Mouse (Mus musculus): ENCODE measurements at regions not wholly inside any gene's neighbourhood (a gene's known extent, or its start where the extent isn't known, plus 50 kb on each side); places are given as distances from the start of the nearest gene placed in this dataset.

DNA sequence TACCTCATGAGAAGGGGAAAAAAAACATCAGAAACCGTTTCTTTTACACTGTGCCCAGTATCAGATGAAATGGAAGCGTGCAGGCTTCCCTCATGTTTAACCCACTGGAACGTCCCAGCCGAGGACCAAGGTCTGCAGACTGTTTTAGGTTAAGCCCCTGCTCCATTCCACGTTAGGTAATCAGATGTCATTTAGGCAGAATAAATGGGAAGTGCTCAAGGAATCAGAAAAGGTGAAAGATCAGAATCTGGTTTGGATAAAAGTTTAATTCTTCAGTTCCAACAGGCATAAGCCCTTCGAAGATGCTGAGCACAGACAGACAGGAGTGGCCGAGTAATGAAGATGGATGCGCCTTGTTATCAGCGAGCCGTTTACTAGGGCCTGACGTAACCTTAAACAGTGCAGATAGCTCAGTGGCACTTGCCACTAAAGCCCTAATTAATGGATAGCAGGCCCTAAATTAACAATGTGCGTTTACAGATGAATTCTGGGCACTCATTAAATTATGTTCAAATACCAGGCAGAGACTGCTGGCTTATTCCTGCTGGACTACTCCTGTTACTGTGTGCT is 193.5 kb downstream of the Lmo4 start:
- no peak for DNase-seq

GRCm38 (mm10) chr3:144010558-144010957 is 194.5 kb downstream of the Lmo4 start:
- DNase-seq: no peak

- no peak for DNase-seq
These were observed 197.9 kb downstream of the Lmo4 start for GRCm38 (mm10) chr3:144007111-144007619.

DNA sequence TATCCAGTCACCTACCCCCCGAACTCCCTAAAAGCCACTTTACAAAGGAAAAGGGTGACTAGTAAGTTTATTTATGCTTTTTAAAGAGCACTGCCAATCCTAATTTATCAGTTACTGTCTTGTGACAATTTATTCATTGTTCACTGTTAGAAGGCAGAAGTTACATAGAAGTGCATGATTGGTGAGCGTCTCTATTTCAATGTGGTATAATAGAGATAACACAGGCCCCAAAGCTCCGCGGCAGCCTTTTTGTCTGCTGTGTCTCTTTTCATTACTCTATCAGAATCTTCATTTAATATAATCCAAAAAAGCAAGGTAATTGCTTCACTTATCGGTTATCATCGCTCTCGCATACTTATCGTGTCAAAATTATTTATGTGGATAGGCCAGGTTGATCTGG is 207.1 kb downstream of the Lmo4 start:
- DNase-seq: no peak

GRCm38 (mm10) chr3:143995045-143995444 is 210.0 kb downstream of the Lmo4 start:
- no peak for DNase-seq

DNA sequence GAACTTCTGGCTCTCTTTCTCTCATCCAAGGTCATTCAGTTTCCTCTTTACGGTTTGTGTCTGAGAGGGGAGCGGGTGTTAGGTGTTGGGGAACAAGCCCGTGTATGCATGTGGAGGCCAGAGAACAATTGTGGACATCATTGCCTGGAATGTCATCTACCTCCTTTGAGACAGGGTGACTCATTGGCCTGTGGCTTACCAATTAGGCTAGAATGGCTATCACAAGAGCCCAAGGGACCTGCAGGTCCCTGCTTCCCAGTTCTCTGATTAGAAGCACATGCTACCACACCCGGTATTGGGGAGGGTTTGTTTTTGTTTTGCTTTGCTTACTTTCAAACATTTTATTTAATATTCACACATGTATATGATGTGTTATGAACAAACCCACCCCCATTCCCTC is 216.0 kb downstream of the Lmo4 start:
- no peak for DNase-seq

GRCm38 (mm10) chr3:143988037-143988436 is 217.0 kb downstream of the Lmo4 start:
- no peak for DNase-seq

DNA sequence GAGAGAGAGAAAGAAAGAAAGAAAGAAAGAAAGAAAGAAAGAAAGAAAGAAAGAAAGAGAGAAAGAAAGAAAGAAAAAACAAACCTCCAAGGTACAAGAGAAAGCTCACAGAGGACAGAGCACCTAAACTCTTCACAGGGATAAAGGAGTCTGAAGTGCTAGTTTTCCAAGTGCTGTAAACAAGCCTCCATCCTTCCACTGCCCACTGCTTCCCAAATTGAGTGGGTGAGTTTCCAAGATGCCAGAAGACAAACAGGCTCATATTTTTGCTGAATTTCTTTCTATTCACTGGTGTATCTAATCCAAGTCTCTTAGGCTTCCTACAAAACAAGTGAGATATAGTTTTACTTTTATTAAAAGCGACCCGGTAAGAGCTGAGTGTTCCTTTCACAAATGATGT is 218.2 kb downstream of the Lmo4 start:
- no peak for DNase-seq

- no peak for DNase-seq
These were observed 218.9 kb downstream of the Lmo4 start for GRCm38 (mm10) chr3:143986200-143986506.

GRCm38 (mm10) chr3:143985349-143986199 is 219.4 kb downstream of the Lmo4 start:
- no peak for DNase-seq

DNA sequence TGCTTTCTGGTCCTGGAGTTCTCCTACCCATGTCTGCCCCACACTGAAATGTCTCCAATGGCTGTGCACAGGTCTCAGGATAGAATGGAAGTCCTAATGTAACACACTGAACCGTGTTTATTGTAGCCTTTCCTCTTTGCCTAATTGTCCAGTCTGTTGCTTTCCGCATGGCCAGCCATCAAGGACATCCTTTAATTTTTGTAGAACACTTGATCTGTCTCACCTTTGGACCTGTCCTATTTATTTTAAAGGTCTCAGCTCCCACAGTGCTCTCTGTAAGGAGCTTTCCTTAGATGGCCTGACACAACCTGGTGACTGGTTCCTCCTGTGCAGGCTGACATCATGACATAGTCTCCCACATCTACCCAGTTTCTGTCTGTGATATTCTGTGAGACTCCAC is 226.3 kb downstream of the Lmo4 start:
- DNase-seq: no peak

DNA sequence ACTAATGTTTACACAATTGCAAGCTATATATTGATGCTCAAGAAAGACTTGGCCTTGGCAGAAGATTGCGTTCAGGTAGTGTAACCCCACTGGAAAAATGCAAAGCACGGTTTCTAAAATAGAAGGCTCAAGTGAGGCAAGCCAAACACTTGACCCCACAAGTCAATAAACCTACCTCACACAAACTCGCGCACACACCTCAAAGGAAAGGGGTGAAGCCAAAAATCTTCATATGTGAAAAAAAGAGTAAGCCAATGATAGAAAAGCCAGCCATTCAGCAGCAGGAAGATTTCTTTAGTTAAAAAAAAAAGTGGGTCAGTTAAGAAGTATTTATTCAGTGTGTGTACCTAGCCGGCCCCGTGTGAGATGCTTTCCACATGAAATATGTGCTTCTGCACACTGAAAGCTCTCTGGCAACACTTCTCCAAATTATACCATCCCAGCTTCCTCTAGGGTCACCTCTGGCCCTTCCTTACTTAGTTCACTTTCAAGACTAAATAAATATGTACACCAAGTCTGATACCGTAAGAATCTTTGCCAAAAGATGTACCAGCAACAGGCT is 227.1 kb downstream of the Lmo4 start:
- DNase-seq: no peak

DNA sequence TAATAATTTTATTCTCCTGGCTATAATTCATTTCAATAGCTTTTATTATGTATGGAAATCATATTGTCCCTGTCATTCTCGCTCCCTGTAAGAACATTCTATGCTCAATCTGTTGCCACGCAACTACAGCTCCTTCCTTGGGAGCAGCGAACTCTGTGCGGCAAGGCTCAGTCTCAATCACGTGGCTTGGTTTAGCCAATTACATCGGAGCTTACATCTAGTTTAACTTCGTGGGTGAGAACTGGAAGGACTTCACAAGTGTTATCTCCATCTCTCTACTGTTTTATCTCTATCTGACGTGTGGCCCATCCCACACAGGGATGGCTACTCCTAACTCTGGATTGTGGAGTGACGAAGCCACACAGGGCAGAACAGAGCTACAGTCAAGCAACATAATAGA is 231.4 kb downstream of the Lmo4 start:
- DNase-seq: no peak

DNA sequence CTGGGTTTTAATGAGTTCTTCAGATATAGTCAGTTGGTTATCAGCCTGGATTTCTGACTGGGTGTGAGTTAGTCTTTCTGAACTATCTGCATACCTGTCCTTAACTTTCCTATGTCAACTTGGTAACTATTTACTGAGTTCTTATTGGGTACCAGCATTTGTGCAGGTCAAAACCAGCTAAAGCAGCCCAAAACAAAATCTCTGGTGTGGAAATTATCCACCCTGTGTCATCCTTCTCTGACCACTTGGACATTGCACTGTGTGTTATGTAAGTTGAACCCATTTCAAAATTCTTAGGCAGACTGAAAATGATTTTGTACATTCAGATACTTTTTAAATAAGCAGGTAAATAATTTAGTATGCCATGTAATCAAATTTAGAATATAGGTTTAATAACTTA is 232.7 kb downstream of the Lmo4 start:
- no peak for DNase-seq

DNA sequence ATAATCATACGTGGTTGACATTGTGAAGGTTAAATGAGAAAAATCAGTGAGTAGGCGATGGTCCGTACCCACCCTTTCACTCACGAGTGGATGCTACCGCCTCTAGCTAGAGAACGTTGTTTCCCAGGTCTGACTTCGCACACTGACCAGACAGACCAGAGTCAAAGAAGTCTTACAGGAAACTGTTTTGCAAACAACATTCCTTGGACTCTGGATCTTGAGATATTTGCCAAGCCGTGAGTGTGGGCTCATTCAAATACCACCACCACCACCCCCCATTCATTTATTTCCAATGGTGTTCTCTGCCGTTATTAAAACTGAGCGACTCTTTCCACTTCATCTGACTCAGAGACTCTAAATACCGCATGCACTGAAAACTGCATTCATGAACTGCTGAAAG is 234.2 kb downstream of the Lmo4 start:
- DNase-seq: no peak

DNA sequence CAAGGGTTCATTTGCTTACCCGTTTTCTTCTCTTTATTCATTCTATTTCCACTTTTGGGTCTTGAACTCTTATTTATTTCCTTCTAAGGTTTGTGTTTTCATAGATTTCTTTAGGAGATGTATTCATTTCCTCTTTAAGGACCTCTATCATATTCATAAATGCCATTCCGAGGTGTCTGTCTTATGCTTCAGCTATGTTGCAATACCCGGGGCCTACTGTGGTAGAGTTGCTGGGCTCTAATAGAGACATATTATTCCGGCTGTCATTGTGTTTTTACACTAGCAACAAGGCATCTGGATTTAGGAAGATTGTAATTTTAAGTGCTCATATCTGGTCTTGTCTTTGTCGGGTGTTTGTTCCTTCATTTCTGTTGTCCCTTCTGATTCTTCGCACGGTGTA is 249.5 kb downstream of the Lmo4 start:
- DNase-seq: no peak

DNA sequence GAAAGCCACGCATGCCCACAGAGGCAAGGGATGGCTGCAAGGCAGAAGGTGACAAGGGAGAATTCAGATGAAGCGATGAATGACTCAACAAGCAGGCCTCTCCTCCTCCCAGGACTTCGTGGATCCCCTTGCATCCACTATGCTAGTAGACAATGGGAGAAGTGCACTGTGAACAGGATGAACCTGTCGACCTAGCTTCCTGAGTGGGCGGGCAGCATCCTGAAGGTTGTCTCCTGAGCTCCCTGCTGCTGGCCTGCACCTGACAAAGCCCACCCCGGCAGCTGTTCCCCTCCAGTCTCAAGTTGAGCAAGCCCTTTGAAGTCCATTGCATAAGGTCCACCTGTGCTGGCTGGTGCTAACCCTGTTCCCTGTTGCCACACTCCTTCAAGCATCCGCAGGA is 250.2 kb downstream of the Lmo4 start:
- DNase-seq: no peak

DNA sequence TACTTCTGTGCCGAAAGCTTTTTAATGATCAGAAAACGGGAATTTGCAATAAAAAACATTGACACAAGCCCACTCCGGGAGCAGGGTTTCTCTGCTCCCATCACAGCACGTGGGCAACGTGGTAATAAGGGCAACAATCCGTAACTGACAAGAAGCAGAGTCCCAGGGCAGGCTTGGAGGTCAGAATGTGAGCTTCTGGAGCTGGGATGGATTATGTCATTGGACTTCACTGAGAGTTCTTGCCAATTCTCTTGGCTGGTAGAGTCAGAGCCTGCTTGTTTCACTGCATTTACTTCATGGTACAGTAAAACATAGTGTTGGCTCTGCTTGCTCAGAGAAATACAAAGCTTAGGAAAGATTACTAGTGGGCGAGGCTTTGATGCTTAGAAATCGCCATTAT is 252.7 kb downstream of the Lmo4 start:
- DNase-seq: no peak

GRCm38 (mm10) chr3:143949656-143950055 is 255.4 kb downstream of the Lmo4 start:
- no peak for DNase-seq

GRCm38 (mm10) chr3:143949026-143949637 is 255.9 kb downstream of the Lmo4 start:
- no peak for DNase-seq

GRCm38 (mm10) chr3:143947938-143948267 is 257.1 kb downstream of the Lmo4 start:
- no peak for DNase-seq

- no peak for DNase-seq
These were observed 257.7 kb downstream of the Lmo4 start for GRCm38 (mm10) chr3:143947079-143947937.

Data from adrenal gland, postnatal 25 days (tissue).